Mouse (Mus musculus) limb, embryonic 10.5 days (tissue): Measurements from ENCODE around the gene Rnase1. TPM values are rescaled to one million over a fixed set of nuclear protein-coding genes. Genes with fewer than 3 reads are reported as not detected.
"Not testable (repeated sequence)": the region's sequence is repeated elsewhere in the genome, so short reads cannot be mapped to it uniquely, and the experiment has no call there.

Experiments
- DNase-seq: peaks from one replicate; pipeline ENCODE4 v3.0.0-alpha.2; 2017; ENCODE audit warnings: low spot score
- H3K27ac ChIP-seq: fragments of 300-500 bp; sonication (generic); 2 replicates; pipeline ENCODE4 v1.5.1; 2016; ENCODE audit warnings: mild to moderate bottlenecking
- H3K27me3 ChIP-seq: fragments of 300-500 bp; sonication (generic); 2 replicates; pipeline ENCODE4 v1.6.1; 2016; ENCODE audit warnings: low read depth, mild to moderate bottlenecking; ENCODE audit not compliant: poor library complexity, severe bottlenecking
- H3K36me3 ChIP-seq: fragments of 300-500 bp; sonication (generic); 2 replicates; pipeline ENCODE4 v1.6.1; 2016; ENCODE audit warnings: mild to moderate bottlenecking, moderate library complexity
- H3K4me1 ChIP-seq: fragments of 300-500 bp; sonication (generic); 2 replicates; pipeline ENCODE4 v1.6.1; 2016
- H3K4me3 ChIP-seq: fragments of 300-500 bp; sonication (generic); 2 replicates; pipeline ENCODE4 v1.5.1; 2016; ENCODE audit warnings: mild to moderate bottlenecking, moderate library complexity
- H3K9me3 ChIP-seq: fragments of 300-500 bp; sonication (generic); replicated peaks from 2 replicates; pipeline ENCODE4 v1.6.1; 2016; ENCODE audit warnings: mild to moderate bottlenecking
- WGBS: fragments of 180-500 bp; shearing (Covaris S2); methylation state at CpG from one replicate; pipeline ENCODE4 v1.1.7; 2016; 5-methylcytosine and 5-hydroxymethylcytosine counted together
- polyA plus RNA-seq: library from polyadenylated mRNA; unstranded; fragments of >200 nt; fragmentation: Nextera tagmentation; extraction: Ambion mirVana; gene quantifications from 2 replicates; pipeline ENCODE4 v1.2.1, GENCODE M21; 2016

The Rnase1 gene
- polyA plus RNA-seq, 1 experiment from 2014 or later = 0.15 TPM

GRCm38 (mm10) chr14:51098300-51098699, 48.3 kb downstream of the Rnase1 start:
- DNase-seq = peak; percentile 35

GRCm38 (mm10) chr14:51095736-51096524, 50.7 kb downstream of the Rnase1 start:
- no peak for DNase-seq
- no peaks in the 10 kb centered on the region for H3K4me1 ChIP-seq
- 79% methylated on average over 9 of the region's 9 CpGs for WGBS
- H3K27ac ChIP-seq = no peak overlapping the region
- no peak overlapping the region for H3K4me3 ChIP-seq
- no peaks in the 10 kb centered on the region for H3K27me3 ChIP-seq
- no peaks in the 10 kb centered on the region for H3K9me3 ChIP-seq
- H3K36me3 ChIP-seq = no peaks in the 10 kb centered on the region

More at GRCm38 (mm10) chr14:51098300-51098699, 48.3 kb downstream of the Rnase1 start:
- H3K27ac ChIP-seq, H3K4me1 ChIP-seq, H3K27me3 ChIP-seq, H3K36me3 ChIP-seq, H3K4me3 ChIP-seq, H3K9me3 ChIP-seq: not testable (repeated sequence)
- 44% methylated on average over 1 of the region's 1 CpGs for WGBS

Other genes starting within 250 kb of the Rnase1 start
- gene Klhl33, start 249.3 kb downstream of the Rnase1 start, polyA plus RNA-seq = 0.06 and 0.10 TPM in 2 replicates
- 179 and 201 TPM in 2 replicates for gene Osgep, start 221.9 kb downstream of the Rnase1 start, polyA plus RNA-seq
- gene Apex1, start 221.8 kb downstream of the Rnase1 start, polyA plus RNA-seq = 526 and 613 TPM in 2 replicates
- 45.4 and 51.9 TPM in 2 replicates for gene Pip4p1, start 215.9 kb downstream of the Rnase1 start, polyA plus RNA-seq
- gene Pnp, start 215.7 kb downstream of the Rnase1 start, polyA plus RNA-seq = 88.3 and 89.7 TPM in 2 replicates
- gene Gm49342, start 202.3 kb downstream of the Rnase1 start, polyA plus RNA-seq = not detected in 2 replicates
- gene Pnp2, start 190.8 kb downstream of the Rnase1 start, polyA plus RNA-seq = 0.48 and 0.65 TPM in 2 replicates
- not detected in 2 replicates for gene Rnase10, start 139.0 kb downstream of the Rnase1 start, polyA plus RNA-seq
- gene Rnase9, start 104.9 kb downstream of the Rnase1 start, polyA plus RNA-seq = not detected in 2 replicates
- gene Rnase11, start 96.6 kb downstream of the Rnase1 start, polyA plus RNA-seq = not detected in 2 replicates
- gene Rnase12, start 89.1 kb downstream of the Rnase1 start, polyA plus RNA-seq = 0.30 TPM in 1 of 2 replicates, not detected in the other
- not detected in 2 replicates for gene Olfr750, start 72.3 kb downstream of the Rnase1 start, polyA plus RNA-seq
- gene Rnase4, start 55.7 kb downstream of the Rnase1 start, polyA plus RNA-seq = 5.1 and 6.6 TPM in 2 replicates
- 1.5 and 1.8 TPM in 2 replicates for gene Ang, start 55.6 kb downstream of the Rnase1 start, polyA plus RNA-seq
- gene Eddm3b, start 32.4 kb downstream of the Rnase1 start, polyA plus RNA-seq = not detected in 2 replicates
- gene Rnase6, start 22.9 kb downstream of the Rnase1 start, polyA plus RNA-seq = 0.14 TPM in 1 of 2 replicates, not detected in the other
- not detected in 2 replicates for gene Rnase2b, start 15.5 kb upstream of the Rnase1 start, polyA plus RNA-seq
- gene Ang2, start 52.4 kb upstream of the Rnase1 start, polyA plus RNA-seq = not detected in 2 replicates
- gene Ear14, start 56.6 kb upstream of the Rnase1 start, polyA plus RNA-seq = not detected in 2 replicates
- gene Rnase2a, start 109.3 kb upstream of the Rnase1 start, polyA plus RNA-seq = not detected in 2 replicates
- gene Gm7247, start 215.0 kb upstream of the Rnase1 start, polyA plus RNA-seq = not detected in 2 replicates